Mouse (Mus musculus): ENCODE data around the gene Mtfr2. TPM values are rescaled to one million over a fixed set of nuclear protein-coding genes. Genes with fewer than 3 reads are reported as not detected.

The Mtfr2 gene
- total and polyA plus RNA-seq, 3 experiments: 14.5 to 22.7 (median 15.9) TPM

GRCm38 (mm10) chr10:20331262-20331661 lies 16.3 kb upstream of the Mtfr2 start:
- Histone ChIP-seq H3K36me3 (replicated peaks) (peaks cover 87% of the 10 kb centered on the region), H3K27me3 (ENCODE audit: insufficient read depth, low read length) (no peaks in the 10 kb centered on the region), H3K9me3 (replicated peaks) (no peaks in the 10 kb centered on the region), H3K4me3 (ENCODE audit: low read depth, low read length) (no peak overlapping the region), H3K4me1 (ENCODE audit: insufficient read depth, low read depth, low read length) (peaks cover 10% of the 10 kb centered on the region)
- no peak for DNase-seq (ENCODE audit: low spot score)
- TF ChIP-seq GATA1 (IDR thresholded peaks at IDR 0.05; ENCODE audit: borderline replicate concordance, low read length) (no peak), POLR2AphosphoS5 (IDR thresholded peaks at IDR 0.05; ENCODE audit: insufficient replicate concordance, low read depth, low read length) (no peak), TAL1 (conservative IDR thresholded peaks at IDR 0.05; ENCODE audit: low read depth, low read length) (no peak), CTCF (IDR thresholded peaks at IDR 0.05; ENCODE audit: low read depth, low read length) (no peak), GATA2 (IDR thresholded peaks at IDR 0.05; ENCODE audit: borderline replicate concordance, low read depth, low read length) (no peak)
- no peak for ATAC-seq (ENCODE audit: extremely low read depth, insufficient number of reproducible peaks, low FRiP score, poor library complexity, severe bottlenecking)

GRCm38 (mm10) chr10:20337872-20338271 lies 9.7 kb upstream of the Mtfr2 start:
- no peaks in the 10 kb centered on the region for H3K9me3 ChIP-seq (replicated peaks)
- ATAC-seq (ENCODE audit: extremely low read depth, insufficient number of reproducible peaks, low FRiP score, poor library complexity, severe bottlenecking) (no peak), DNase-seq (ENCODE audit: low spot score) (no peak)
- H3K36me3 ChIP-seq (replicated peaks): peaks cover 88% of the 10 kb centered on the region
- H3K27me3 ChIP-seq (ENCODE audit: insufficient read depth, low read length): no peaks in the 10 kb centered on the region
- no peak for TF ChIP-seq POLR2AphosphoS5 (IDR thresholded peaks at IDR 0.05; ENCODE audit: insufficient replicate concordance, low read depth, low read length)
- no peak for TF ChIP-seq CTCF (IDR thresholded peaks at IDR 0.05; ENCODE audit: low read depth, low read length)
- no peak for TF ChIP-seq GATA1 (IDR thresholded peaks at IDR 0.05; ENCODE audit: borderline replicate concordance, low read length)
- no peak for TF ChIP-seq GATA2 (IDR thresholded peaks at IDR 0.05; ENCODE audit: borderline replicate concordance, low read depth, low read length)
- TF ChIP-seq TAL1 (conservative IDR thresholded peaks at IDR 0.05; ENCODE audit: low read depth, low read length): no peak
- H3K4me3 ChIP-seq (ENCODE audit: low read depth, low read length): no peak overlapping the region
- no peaks in the 10 kb centered on the region; the same call in 1 of the 2 replicates for H3K4me1 ChIP-seq (ENCODE audit: insufficient read depth, low read depth, low read length)

- Histone ChIP-seq H3K4me3 (ENCODE audit: low read depth, low read length) (no peak overlapping the region), H3K9me3 (replicated peaks) (no peaks in the 10 kb centered on the region), H3K27me3 (ENCODE audit: insufficient read depth, low read length) (no peaks in the 10 kb centered on the region), H3K4me1 (ENCODE audit: insufficient read depth, low read depth, low read length) (peaks cover 16% of the 10 kb centered on the region), H3K36me3 (replicated peaks) (peaks cover 58% of the 10 kb centered on the region)
- DNase-seq (ENCODE audit: low spot score): no peak
- no peak for ATAC-seq (ENCODE audit: extremely low read depth, insufficient number of reproducible peaks, low FRiP score, poor library complexity, severe bottlenecking)
- no peak for TF ChIP-seq POLR2AphosphoS5 (IDR thresholded peaks at IDR 0.05; ENCODE audit: insufficient replicate concordance, low read depth, low read length)
- no peak for TF ChIP-seq GATA1 (IDR thresholded peaks at IDR 0.05; ENCODE audit: borderline replicate concordance, low read length)
- no peak for TF ChIP-seq CTCF (IDR thresholded peaks at IDR 0.05; ENCODE audit: low read depth, low read length)
- no peak for TF ChIP-seq TAL1 (conservative IDR thresholded peaks at IDR 0.05; ENCODE audit: low read depth, low read length)
- no peak for TF ChIP-seq GATA2 (IDR thresholded peaks at IDR 0.05; ENCODE audit: borderline replicate concordance, low read depth, low read length)
These were observed 1.8 kb upstream of the Mtfr2 start for GRCm38 (mm10) chr10:20345736-20346135.

GRCm38 (mm10) chr10:20348894-20349293 lies 1.3 kb downstream of the Mtfr2 start:
- Histone ChIP-seq H3K36me3 (replicated peaks) (peaks cover 59% of the 10 kb centered on the region), H3K4me3 (ENCODE audit: low read depth, low read length) (peak overlapping the region; percentile 84; the same call in 1 of the 2 replicates)

GRCm38 (mm10) chr10:20361542-20362449 lies 14.2 kb downstream of the Mtfr2 start:
- peak; percentile 25 for DNase-seq (ENCODE audit: low spot score)
- TF ChIP-seq GATA2 (IDR thresholded peaks at IDR 0.05; ENCODE audit: borderline replicate concordance, low read depth, low read length) (no peak), GATA1 (IDR thresholded peaks at IDR 0.05; ENCODE audit: borderline replicate concordance, low read length) (no peak), CTCF (IDR thresholded peaks at IDR 0.05; ENCODE audit: low read depth, low read length) (peak; percentile 63), TAL1 (conservative IDR thresholded peaks at IDR 0.05; ENCODE audit: low read depth, low read length) (no peak), POLR2AphosphoS5 (IDR thresholded peaks at IDR 0.05; ENCODE audit: insufficient replicate concordance, low read depth, low read length) (no peak)
- Histone ChIP-seq H3K4me3 (ENCODE audit: low read depth, low read length) (no peak overlapping the region), H3K9me3 (replicated peaks) (no peaks in the 10 kb centered on the region), H3K36me3 (replicated peaks) (peaks cover 60% of the 10 kb centered on the region), H3K4me1 (ENCODE audit: insufficient read depth, low read depth, low read length) (peaks cover 29% of the 10 kb centered on the region), H3K27me3 (ENCODE audit: insufficient read depth, low read length) (no peaks in the 10 kb centered on the region)
- ATAC-seq (ENCODE audit: extremely low read depth, insufficient number of reproducible peaks, low FRiP score, poor library complexity, severe bottlenecking): no peak

More at GRCm38 (mm10) chr10:20348894-20349293, 1.3 kb downstream of the Mtfr2 start:
- DNase-seq (ENCODE audit: low spot score) (no peak), ATAC-seq (ENCODE audit: extremely low read depth, insufficient number of reproducible peaks, low FRiP score, poor library complexity, severe bottlenecking) (no peak)
- TF ChIP-seq TAL1 (conservative IDR thresholded peaks at IDR 0.05; ENCODE audit: low read depth, low read length) (no peak), GATA2 (IDR thresholded peaks at IDR 0.05; ENCODE audit: borderline replicate concordance, low read depth, low read length) (no peak), GATA1 (IDR thresholded peaks at IDR 0.05; ENCODE audit: borderline replicate concordance, low read length) (no peak), POLR2AphosphoS5 (IDR thresholded peaks at IDR 0.05; ENCODE audit: insufficient replicate concordance, low read depth, low read length) (no peak), CTCF (IDR thresholded peaks at IDR 0.05; ENCODE audit: low read depth, low read length) (no peak)
- Histone ChIP-seq H3K9me3 (replicated peaks) (no peaks in the 10 kb centered on the region), H3K4me1 (ENCODE audit: insufficient read depth, low read depth, low read length) (peaks cover 30% of the 10 kb centered on the region), H3K27me3 (ENCODE audit: insufficient read depth, low read length) (no peaks in the 10 kb centered on the region)

- DNase-seq (ENCODE audit: low spot score) (no peak), ATAC-seq (ENCODE audit: extremely low read depth, insufficient number of reproducible peaks, low FRiP score, poor library complexity, severe bottlenecking) (no peak)
- Histone ChIP-seq H3K4me3 (ENCODE audit: low read depth, low read length) (no peak overlapping the region), H3K36me3 (replicated peaks) (peaks cover 52% of the 10 kb centered on the region), H3K9me3 (replicated peaks) (no peaks in the 10 kb centered on the region), H3K27me3 (ENCODE audit: insufficient read depth, low read length) (no peaks in the 10 kb centered on the region), H3K4me1 (ENCODE audit: insufficient read depth, low read depth, low read length) (peaks cover 29% of the 10 kb centered on the region)
- TF ChIP-seq POLR2AphosphoS5 (IDR thresholded peaks at IDR 0.05; ENCODE audit: insufficient replicate concordance, low read depth, low read length) (no peak), GATA1 (IDR thresholded peaks at IDR 0.05; ENCODE audit: borderline replicate concordance, low read length) (no peak), GATA2 (IDR thresholded peaks at IDR 0.05; ENCODE audit: borderline replicate concordance, low read depth, low read length) (no peak), TAL1 (conservative IDR thresholded peaks at IDR 0.05; ENCODE audit: low read depth, low read length) (no peak), CTCF (IDR thresholded peaks at IDR 0.05; ENCODE audit: low read depth, low read length) (no peak)
These were observed 15.0 kb downstream of the Mtfr2 start for GRCm38 (mm10) chr10:20362450-20363118.
